Mouse (Mus musculus): ENCODE measurements around the gene Galnt2. TPM values are rescaled to one million over a fixed set of nuclear protein-coding genes. Genes with fewer than 3 reads are reported as not detected.
A peak's percentile ranks its signal among the peaks of the same experiment; 100 is the strongest.

Gene Galnt2
- polyA plus RNA-seq, 1 experiment from 2014 or later, result 55.8 TPM

GRCm38 (mm10) chr8:124368213-124368612 lies 137.0 kb downstream of the Galnt2 start:
- Histone ChIP-seq H3K27ac (ENCODE audit: low read depth, low read length) (no peak overlapping the region), H3K9ac (replicated peaks; ENCODE audit: low read depth, low read length) (no peak overlapping the region), H3K4me2 (ENCODE audit: low read depth, low read length) (no peak overlapping the region), H3K27me3 (ENCODE audit: control insufficient read depth, insufficient read depth, low read length) (no peaks in the 10 kb centered on the region), H3K9me3 (ENCODE audit: control insufficient read depth, low read length) (no peaks in the 10 kb centered on the region), H3K4me3 (ENCODE audit: low read depth, low read length) (no peak overlapping the region), H3K36me3 (ENCODE audit: control insufficient read depth, insufficient read depth, low read length) (0 out of 2 replicates have a peak, but pooled peaks cover 4% of the 10 kb centered on the region), H3K4me1 (ENCODE audit: control insufficient read depth, insufficient read depth, low read length) (no peaks in the 10 kb centered on the region)
- ATAC-seq (ENCODE audit: low read depth), result no peak
- 21% methylated on average over 8 of the region's 8 CpGs for WGBS

- Histone ChIP-seq H3K27me3 (ENCODE audit: control insufficient read depth, insufficient read depth, low read length) (no peaks in the 10 kb centered on the region), H3K36me3 (ENCODE audit: control insufficient read depth, insufficient read depth, low read length) (0 out of 2 replicates have a peak, but pooled peaks cover 4% of the 10 kb centered on the region), H3K9ac (replicated peaks; ENCODE audit: low read depth, low read length) (no peak overlapping the region), H3K27ac (ENCODE audit: low read depth, low read length) (no peak overlapping the region), H3K4me3 (ENCODE audit: low read depth, low read length) (no peak overlapping the region), H3K9me3 (ENCODE audit: control insufficient read depth, low read length) (no peaks in the 10 kb centered on the region), H3K4me1 (ENCODE audit: control insufficient read depth, insufficient read depth, low read length) (no peaks in the 10 kb centered on the region), H3K4me2 (ENCODE audit: low read depth, low read length) (no peak overlapping the region)
- ATAC-seq (ENCODE audit: low read depth), result no peak
- 78% methylated on average over 17 of the region's 17 CpGs for WGBS
These were observed 139.4 kb downstream of the Galnt2 start for GRCm38 (mm10) chr8:124370422-124371183.

- H3K27ac ChIP-seq (ENCODE audit: low read depth, low read length), result no peak overlapping the region
- H3K4me3 ChIP-seq (ENCODE audit: low read depth, low read length), result no peak overlapping the region
- H3K9me3 ChIP-seq (ENCODE audit: control insufficient read depth, low read length), result no peaks in the 10 kb centered on the region
- H3K9ac ChIP-seq (replicated peaks; ENCODE audit: low read depth, low read length), result no peak overlapping the region
- H3K27me3 ChIP-seq (ENCODE audit: control insufficient read depth, insufficient read depth, low read length), result no peaks in the 10 kb centered on the region
- no peaks in the 10 kb centered on the region for H3K4me1 ChIP-seq (ENCODE audit: control insufficient read depth, insufficient read depth, low read length)
- ATAC-seq (ENCODE audit: low read depth), result no peak
- no peak overlapping the region for H3K4me2 ChIP-seq (ENCODE audit: low read depth, low read length)
- 92% methylated on average over 20 of the region's 23 CpGs for WGBS
- H3K36me3 ChIP-seq (ENCODE audit: control insufficient read depth, insufficient read depth, low read length), result 0 out of 2 replicates have a peak, but pooled peaks cover 4% of the 10 kb centered on the region
These were observed 140.4 kb downstream of the Galnt2 start for GRCm38 (mm10) chr8:124371410-124372123.

GRCm38 (mm10) chr8:124373753-124374152 lies 142.6 kb downstream of the Galnt2 start:
- no peak for ATAC-seq (ENCODE audit: low read depth)

GRCm38 (mm10) chr8:124375168-124375567 lies 144.0 kb downstream of the Galnt2 start:
- H3K27me3 ChIP-seq (ENCODE audit: control insufficient read depth, insufficient read depth, low read length), result no peaks in the 10 kb centered on the region
- 0 out of 2 replicates have a peak, but pooled peaks cover 7% of the 10 kb centered on the region for H3K36me3 ChIP-seq (ENCODE audit: control insufficient read depth, insufficient read depth, low read length)
- no peaks in the 10 kb centered on the region for H3K4me1 ChIP-seq (ENCODE audit: control insufficient read depth, insufficient read depth, low read length)
- no peak overlapping the region for H3K27ac ChIP-seq (ENCODE audit: low read depth, low read length)
- 71% methylated on average over 6 of the region's 6 CpGs for WGBS
- no peaks in the 10 kb centered on the region for H3K9me3 ChIP-seq (ENCODE audit: control insufficient read depth, low read length)
- no peak overlapping the region for H3K4me2 ChIP-seq (ENCODE audit: low read depth, low read length)
- no peak for ATAC-seq (ENCODE audit: low read depth)
- H3K9ac ChIP-seq (replicated peaks; ENCODE audit: low read depth, low read length), result no peak overlapping the region
- no peak overlapping the region for H3K4me3 ChIP-seq (ENCODE audit: low read depth, low read length)

More at GRCm38 (mm10) chr8:124373753-124374152, 142.6 kb downstream of the Galnt2 start:
- no peak overlapping the region for H3K27ac ChIP-seq (ENCODE audit: low read depth, low read length)
- no peak overlapping the region for H3K9ac ChIP-seq (replicated peaks; ENCODE audit: low read depth, low read length)
- no peaks in the 10 kb centered on the region for H3K27me3 ChIP-seq (ENCODE audit: control insufficient read depth, insufficient read depth, low read length)
- no peak overlapping the region for H3K4me3 ChIP-seq (ENCODE audit: low read depth, low read length)
- WGBS, result 92% methylated on average over 5 of the region's 5 CpGs
- H3K4me2 ChIP-seq (ENCODE audit: low read depth, low read length), result no peak overlapping the region
- no peaks in the 10 kb centered on the region for H3K9me3 ChIP-seq (ENCODE audit: control insufficient read depth, low read length)
- no peaks in the 10 kb centered on the region for H3K4me1 ChIP-seq (ENCODE audit: control insufficient read depth, insufficient read depth, low read length)
- 0 out of 2 replicates have a peak, but pooled peaks cover 7% of the 10 kb centered on the region for H3K36me3 ChIP-seq (ENCODE audit: control insufficient read depth, insufficient read depth, low read length)

- no peak for ATAC-seq (ENCODE audit: low read depth)
- WGBS, result 86% methylated on average over 9 of the region's 9 CpGs
- no peaks in the 10 kb centered on the region for H3K27me3 ChIP-seq (ENCODE audit: control insufficient read depth, insufficient read depth, low read length)
- H3K4me1 ChIP-seq (ENCODE audit: control insufficient read depth, insufficient read depth, low read length), result no peaks in the 10 kb centered on the region
- no peak overlapping the region for H3K4me3 ChIP-seq (ENCODE audit: low read depth, low read length)
- H3K27ac ChIP-seq (ENCODE audit: low read depth, low read length), result no peak overlapping the region
- H3K4me2 ChIP-seq (ENCODE audit: low read depth, low read length), result no peak overlapping the region
- no peak overlapping the region for H3K9ac ChIP-seq (replicated peaks; ENCODE audit: low read depth, low read length)
- H3K9me3 ChIP-seq (ENCODE audit: control insufficient read depth, low read length), result no peaks in the 10 kb centered on the region
- H3K36me3 ChIP-seq (ENCODE audit: control insufficient read depth, insufficient read depth, low read length), result 0 out of 2 replicates have a peak, but pooled peaks cover 4% of the 10 kb centered on the region
These were observed 144.5 kb downstream of the Galnt2 start for GRCm38 (mm10) chr8:124375727-124376126.

GRCm38 (mm10) chr8:124376406-124376805 lies 145.2 kb downstream of the Galnt2 start:
- WGBS, result 94% methylated on average over 12 of the region's 12 CpGs
- H3K4me2 ChIP-seq (ENCODE audit: low read depth, low read length), result no peak overlapping the region
- ATAC-seq (ENCODE audit: low read depth), result no peak
- no peak overlapping the region for H3K9ac ChIP-seq (replicated peaks; ENCODE audit: low read depth, low read length)
- H3K9me3 ChIP-seq (ENCODE audit: control insufficient read depth, low read length), result no peaks in the 10 kb centered on the region
- 0 out of 2 replicates have a peak, but pooled peaks cover 3% of the 10 kb centered on the region for H3K36me3 ChIP-seq (ENCODE audit: control insufficient read depth, insufficient read depth, low read length)
- no peaks in the 10 kb centered on the region for H3K4me1 ChIP-seq (ENCODE audit: control insufficient read depth, insufficient read depth, low read length)
- no peaks in the 10 kb centered on the region for H3K27me3 ChIP-seq (ENCODE audit: control insufficient read depth, insufficient read depth, low read length)
- H3K4me3 ChIP-seq (ENCODE audit: low read depth, low read length), result no peak overlapping the region
- no peak overlapping the region for H3K27ac ChIP-seq (ENCODE audit: low read depth, low read length)

- Histone ChIP-seq H3K4me1 (ENCODE audit: control insufficient read depth, insufficient read depth, low read length) (peaks cover 5% of the 10 kb centered on the region), H3K9ac (replicated peaks; ENCODE audit: low read depth, low read length) (no peak overlapping the region), H3K27me3 (ENCODE audit: control insufficient read depth, insufficient read depth, low read length) (no peaks in the 10 kb centered on the region), H3K9me3 (ENCODE audit: control insufficient read depth, low read length) (no peaks in the 10 kb centered on the region), H3K27ac (ENCODE audit: low read depth, low read length) (no peak overlapping the region), H3K4me2 (ENCODE audit: low read depth, low read length) (no peak overlapping the region), H3K36me3 (ENCODE audit: control insufficient read depth, insufficient read depth, low read length) (0 out of 2 replicates have a peak, but pooled peaks cover 7% of the 10 kb centered on the region), H3K4me3 (ENCODE audit: low read depth, low read length) (no peak overlapping the region)
- 62% methylated on average over 6 of the region's 6 CpGs for WGBS
- ATAC-seq (ENCODE audit: low read depth), result no peak
These were observed 148.1 kb downstream of the Galnt2 start for GRCm38 (mm10) chr8:124379289-124379688.

- Histone ChIP-seq H3K4me2 (ENCODE audit: low read depth, low read length) (no peak overlapping the region), H3K9me3 (ENCODE audit: control insufficient read depth, low read length) (no peaks in the 10 kb centered on the region), H3K36me3 (ENCODE audit: control insufficient read depth, insufficient read depth, low read length) (0 out of 2 replicates have a peak, but pooled peaks cover 7% of the 10 kb centered on the region), H3K9ac (replicated peaks; ENCODE audit: low read depth, low read length) (no peak overlapping the region), H3K27me3 (ENCODE audit: control insufficient read depth, insufficient read depth, low read length) (no peaks in the 10 kb centered on the region), H3K4me3 (ENCODE audit: low read depth, low read length) (no peak overlapping the region), H3K27ac (ENCODE audit: low read depth, low read length) (peak overlapping the region; percentile 60; the same call in 1 of the 2 replicates), H3K4me1 (ENCODE audit: control insufficient read depth, insufficient read depth, low read length) (peaks cover 8% of the 10 kb centered on the region)
- ATAC-seq (ENCODE audit: low read depth), result peak; percentile 36; the same call in 1 of the 2 replicates
- 41% methylated on average over 10 of the region's 10 CpGs for WGBS
These were observed 151.0 kb downstream of the Galnt2 start for GRCm38 (mm10) chr8:124382235-124382634.

Measured in neural tube, embryonic 14.5 days (tissue).